Mouse (Mus musculus) limb, embryonic 12.5 days (tissue): ENCODE data around the gene 4833420G17Rik. TPM values are rescaled to one million over a fixed set of nuclear protein-coding genes. Genes with fewer than 3 reads are reported as not detected.

ENCODE experiments used
- ATAC-seq: fragments of 200-750 bp; cut with Nextera tagmentation; 2 replicates; pipeline ENCODE4 v1.8.0; 2017; ENCODE audit warnings: low read depth, moderate TSS enrichment; ENCODE audit not compliant: insufficient number of reproducible peaks, insufficient read depth, low FRiP score, low TSS enrichment
- H3K27ac ChIP-seq: fragments of 300-500 bp; sonication (generic); 2 replicates; pipeline ENCODE4 v1.5.1; 2016; ENCODE audit warnings: mild to moderate bottlenecking, moderate library complexity
- H3K27me3 ChIP-seq: fragments of 300-500 bp; sonication (generic); 2 replicates; pipeline ENCODE4 v1.6.1; 2016; ENCODE audit warnings: mild to moderate bottlenecking, moderate library complexity
- H3K36me3 ChIP-seq: fragments of 300-500 bp; sonication (generic); 2 replicates; pipeline ENCODE4 v1.6.1; 2016; ENCODE audit warnings: mild to moderate bottlenecking, moderate library complexity
- H3K4me1 ChIP-seq: fragments of 300-500 bp; sonication (generic); replicated peaks from 2 replicates; pipeline ENCODE4 v1.6.1; 2016
- H3K4me2 ChIP-seq: fragments of 300-500 bp; sonication (generic); 2 replicates; pipeline ENCODE4 v1.6.1; 2016; ENCODE audit warnings: mild to moderate bottlenecking, moderate library complexity
- H3K4me3 ChIP-seq: fragments of 300-500 bp; sonication (generic); replicated peaks from 2 replicates; pipeline ENCODE4 v1.5.1; 2016; ENCODE audit warnings: mild to moderate bottlenecking
- H3K9ac ChIP-seq: fragments of 300-500 bp; sonication (generic); replicated peaks from 2 replicates; pipeline ENCODE4 v1.6.1; 2016; ENCODE audit warnings: mild to moderate bottlenecking, moderate library complexity
- H3K9me3 ChIP-seq: fragments of 300-500 bp; sonication (generic); 2 replicates; pipeline ENCODE4 v1.6.1; 2016; ENCODE audit warnings: mild to moderate bottlenecking, moderate library complexity
- WGBS: fragments of 180-500 bp; shearing (Covaris S2); methylation state at CpG from one replicate; pipeline ENCODE4 v1.1.7; 2016; 5-methylcytosine and 5-hydroxymethylcytosine counted together
- polyA plus RNA-seq: library from polyadenylated mRNA; unstranded; fragments of >200 nt; fragmentation: Nextera tagmentation; extraction: Ambion mirVana; gene quantifications from 2 replicates; pipeline ENCODE4 v1.2.1, GENCODE M21; 2016

Gene 4833420G17Rik
- 93.8 and 101 TPM in 2 replicates for polyA plus RNA-seq

DNA sequence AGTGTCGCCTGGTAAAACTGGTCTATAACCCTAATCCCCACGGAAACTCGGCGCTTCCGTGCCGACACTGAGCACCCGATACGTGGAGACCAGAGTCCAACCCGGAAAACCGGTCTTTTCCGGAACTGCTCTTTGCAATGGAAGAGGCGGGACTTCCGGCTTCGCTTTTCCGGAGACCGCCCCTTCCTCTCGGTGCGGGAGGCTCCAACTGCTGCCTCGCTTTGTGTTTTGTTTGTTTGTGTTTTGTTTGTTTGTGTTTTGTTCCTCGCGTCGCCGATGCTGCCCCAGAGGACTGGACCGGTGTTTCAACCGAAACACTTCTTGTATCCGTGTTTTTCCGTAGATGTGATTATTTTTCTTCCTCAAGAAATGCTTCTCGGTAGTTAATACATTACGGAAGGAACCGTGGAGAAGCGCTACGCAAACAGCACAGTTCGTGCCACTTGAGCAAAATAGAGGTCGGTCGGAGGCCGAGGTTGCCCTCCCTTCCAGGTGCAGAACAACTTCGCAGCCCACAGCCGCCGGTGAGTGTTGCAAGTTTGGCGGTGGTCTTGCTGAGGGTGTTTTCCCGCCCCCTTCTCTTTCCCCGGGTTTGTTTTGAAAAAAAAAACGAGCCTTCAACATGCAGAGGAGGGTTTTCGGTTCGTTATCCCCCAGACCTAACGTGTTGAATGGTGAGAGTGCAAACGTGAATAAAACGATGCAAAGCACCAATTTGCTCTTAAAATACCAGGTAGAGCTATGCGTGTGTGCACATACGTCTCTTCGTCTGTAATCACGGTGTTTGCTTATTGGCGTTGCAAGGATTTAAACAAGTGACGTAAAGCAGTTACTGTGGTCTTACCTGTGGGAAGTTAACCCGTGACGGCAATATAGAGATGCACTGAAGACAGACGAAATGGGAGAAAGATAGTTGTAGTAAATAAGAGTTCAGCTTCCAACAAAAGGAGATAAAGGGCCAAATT is at the start of gene 4833420G17Rik:
TSS of gene 4833420G17Rik (plus strand) at position 173 of the 965 bp plus-strand sequence.
- Histone ChIP-seq H3K4me1 (peaks cover 14% of the 10 kb centered on the region), H3K27ac (peak within 1 kb of the TSS; percentile 78), H3K4me3 (peak within 1 kb of the TSS; percentile 76), H3K4me2 (peak within 1 kb of the TSS; percentile 67), H3K9me3 (no peaks in the 10 kb centered on the region), H3K9ac (peak within 1 kb of the TSS; percentile 79), H3K27me3 (no peaks in the 10 kb centered on the region), H3K36me3 (peaks cover 43% of the 10 kb centered on the region)
- peak; percentile 87 for ATAC-seq
- 6% methylated on average over 57 of the region's 57 CpGs for WGBS

- peaks cover 4% of the 10 kb centered on the region for H3K4me1 ChIP-seq
- no peaks in the 10 kb centered on the region for H3K27me3 ChIP-seq
- no peaks in the 10 kb centered on the region for H3K36me3 ChIP-seq
- no peak overlapping the region for H3K27ac ChIP-seq
- WGBS: 30% methylated on average over 2 of the region's 2 CpGs
- H3K4me3 ChIP-seq: no peak overlapping the region
- ATAC-seq: no peak
- H3K4me2 ChIP-seq: no peak overlapping the region
- H3K9ac ChIP-seq: no peak overlapping the region
- no peaks in the 10 kb centered on the region for H3K9me3 ChIP-seq
Measured at GRCm38 (mm10) chr13:119413026-119413425, 49.5 kb upstream of the 4833420G17Rik start.

- H3K27ac ChIP-seq: no peak overlapping the region
- no peaks in the 10 kb centered on the region for H3K27me3 ChIP-seq
- H3K36me3 ChIP-seq: no peaks in the 10 kb centered on the region
- H3K4me2 ChIP-seq: no peak overlapping the region
- H3K9me3 ChIP-seq: no peaks in the 10 kb centered on the region
- no peaks in the 10 kb centered on the region for H3K4me1 ChIP-seq
- WGBS: 73% methylated on average over 3 of the region's 3 CpGs
- H3K4me3 ChIP-seq: no peak overlapping the region
- no peak for ATAC-seq
- H3K9ac ChIP-seq: no peak overlapping the region
Measured at GRCm38 (mm10) chr13:119418479-119418878, 44.1 kb upstream of the 4833420G17Rik start.

DNA sequence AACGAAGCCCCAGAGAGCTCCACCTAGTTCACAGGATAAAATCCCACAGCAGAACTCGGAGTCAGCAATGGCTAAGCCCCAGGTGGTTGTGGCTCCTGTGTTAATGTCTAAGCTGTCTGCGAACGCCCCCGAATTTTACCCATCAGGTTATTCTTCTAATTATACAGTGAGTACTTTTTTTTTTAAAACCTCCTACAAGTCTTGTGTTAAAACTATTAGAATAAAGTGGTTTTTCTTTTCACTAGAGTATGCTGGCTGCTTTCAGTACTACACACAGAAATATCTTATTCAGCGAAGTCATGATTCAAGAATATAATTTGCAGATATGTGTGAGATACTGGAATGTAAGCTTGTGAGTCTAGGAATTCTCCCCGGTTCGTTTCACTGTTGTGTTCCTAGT is 32.4 kb upstream of the 4833420G17Rik start:
- H3K9me3 ChIP-seq: no peaks in the 10 kb centered on the region
- peak overlapping the region; percentile 100 for H3K27ac ChIP-seq
- no peaks in the 10 kb centered on the region for H3K27me3 ChIP-seq
- peaks cover 19% of the 10 kb centered on the region; the same call in 1 of the 2 replicates for H3K36me3 ChIP-seq
- ATAC-seq: no peak
- H3K4me2 ChIP-seq: peak overlapping the region; percentile 66
- peaks cover 19% of the 10 kb centered on the region for H3K4me1 ChIP-seq
- H3K9ac ChIP-seq: peak overlapping the region; percentile 100
- 25% methylated on average over 8 of the region's 8 CpGs for WGBS
- peak overlapping the region; percentile 97 for H3K4me3 ChIP-seq

- Histone ChIP-seq H3K4me2 (0 out of 2 replicates have a peak overlapping the region, but pooled peaks have one; percentile 66), H3K9me3 (no peaks in the 10 kb centered on the region), H3K36me3 (peaks cover 31% of the 10 kb centered on the region), H3K27ac (no peak overlapping the region), H3K9ac (no peak overlapping the region), H3K27me3 (no peaks in the 10 kb centered on the region), H3K4me3 (no peak overlapping the region), H3K4me1 (peaks cover 19% of the 10 kb centered on the region)
- ATAC-seq: no peak
- 89% methylated on average over 1 of the region's 1 CpGs for WGBS
Measured at GRCm38 (mm10) chr13:119432041-119432440, 30.5 kb upstream of the 4833420G17Rik start.

DNA sequence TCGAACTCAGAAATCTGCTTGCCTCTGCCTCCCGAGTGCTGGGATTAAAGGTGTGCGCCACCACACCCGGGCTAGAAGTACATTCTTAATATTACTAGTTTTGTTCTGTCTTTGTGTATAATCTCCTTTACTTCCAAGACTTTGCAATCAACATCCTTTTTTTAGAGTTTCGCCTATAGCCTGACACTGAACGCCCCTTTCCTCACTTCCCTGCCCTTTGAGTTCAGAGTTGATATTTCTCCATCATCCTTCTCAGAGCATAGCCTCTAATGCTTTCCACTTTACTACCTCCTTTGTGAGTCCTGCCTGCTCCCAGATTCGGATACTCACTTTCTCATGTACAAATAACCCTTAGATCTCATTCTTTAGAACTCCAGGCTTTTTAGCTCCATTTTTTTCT is 28.2 kb upstream of the 4833420G17Rik start:
- H3K4me1 ChIP-seq: peaks cover 19% of the 10 kb centered on the region
- no peaks in the 10 kb centered on the region for H3K9me3 ChIP-seq
- H3K36me3 ChIP-seq: peaks cover 49% of the 10 kb centered on the region
- no peak overlapping the region for H3K4me3 ChIP-seq
- WGBS: 92% methylated on average over 7 of the region's 7 CpGs
- no peak overlapping the region for H3K9ac ChIP-seq
- H3K27me3 ChIP-seq: no peaks in the 10 kb centered on the region
- ATAC-seq: no peak
- H3K27ac ChIP-seq: no peak overlapping the region
- H3K4me2 ChIP-seq: no peak overlapping the region

- peaks cover 76% of the 10 kb centered on the region for H3K36me3 ChIP-seq
- ATAC-seq: no peak
- WGBS: 92% methylated on average over 1 of the region's 1 CpGs
Measured at GRCm38 (mm10) chr13:119442244-119442643, 20.3 kb upstream of the 4833420G17Rik start.

GRCm38 (mm10) chr13:119453563-119453962 is 9.0 kb upstream of the 4833420G17Rik start:
- no peak for ATAC-seq
- Histone ChIP-seq H3K4me3 (no peak overlapping the region), H3K4me1 (no peaks in the 10 kb centered on the region), H3K36me3 (peaks cover 65% of the 10 kb centered on the region), H3K9me3 (no peaks in the 10 kb centered on the region), H3K27ac (no peak overlapping the region), H3K4me2 (no peak overlapping the region), H3K9ac (no peak overlapping the region), H3K27me3 (no peaks in the 10 kb centered on the region)
- 95% methylated on average over 4 of the region's 4 CpGs for WGBS

More at GRCm38 (mm10) chr13:119442244-119442643, 20.3 kb upstream of the 4833420G17Rik start:
- Histone ChIP-seq H3K4me2 (no peak overlapping the region), H3K9ac (no peak overlapping the region), H3K4me3 (no peak overlapping the region), H3K9me3 (no peaks in the 10 kb centered on the region), H3K4me1 (no peaks in the 10 kb centered on the region), H3K27ac (no peak overlapping the region), H3K27me3 (no peaks in the 10 kb centered on the region)

DNA sequence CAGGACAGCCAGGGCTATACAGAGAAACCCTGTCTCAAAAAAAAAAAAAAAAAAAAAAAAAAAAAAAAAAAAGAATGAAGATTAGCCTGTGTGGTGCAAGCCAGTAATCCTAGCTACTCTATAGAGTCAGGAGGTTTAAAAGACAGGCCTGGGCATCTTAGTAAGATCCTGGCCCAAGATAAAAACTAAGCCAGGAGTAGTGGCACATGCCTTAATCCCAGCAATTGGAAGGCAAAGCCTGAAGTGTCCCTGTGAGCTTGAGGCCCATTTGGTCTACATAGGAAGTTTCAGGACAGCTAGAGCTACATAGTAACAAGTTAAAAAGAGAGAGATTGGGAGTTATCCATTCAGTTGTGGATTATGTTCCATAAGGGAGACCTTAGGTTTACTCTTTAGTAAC is 7.5 kb upstream of the 4833420G17Rik start:
- Histone ChIP-seq H3K36me3 (peaks cover 69% of the 10 kb centered on the region), H3K27ac (no peak overlapping the region), H3K4me2 (no peak overlapping the region), H3K4me3 (no peak overlapping the region), H3K9me3 (no peaks in the 10 kb centered on the region), H3K4me1 (no peaks in the 10 kb centered on the region), H3K27me3 (no peaks in the 10 kb centered on the region), H3K9ac (no peak overlapping the region)
- ATAC-seq: no peak

DNA sequence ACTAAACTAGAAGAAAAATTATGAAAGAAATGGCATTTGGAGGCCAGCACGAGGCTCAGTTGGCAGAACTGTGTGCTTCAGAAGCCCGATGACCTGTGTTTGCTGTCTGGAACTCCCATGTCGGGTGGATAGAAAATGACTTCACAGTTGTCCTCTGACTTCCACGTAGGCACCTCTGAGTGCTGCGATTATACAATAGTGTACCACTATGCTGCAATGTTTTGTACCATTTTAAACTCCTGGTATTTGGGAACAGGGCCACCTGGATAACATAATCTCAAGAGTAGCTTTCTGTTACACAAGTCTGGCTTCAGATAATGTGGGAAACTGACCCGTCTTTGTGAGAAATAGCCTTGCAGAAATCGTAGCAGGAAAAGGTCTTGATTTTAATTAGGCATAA is 6.2 kb upstream of the 4833420G17Rik start:
- Histone ChIP-seq H3K27me3 (no peaks in the 10 kb centered on the region), H3K4me3 (no peak overlapping the region), H3K4me1 (no peaks in the 10 kb centered on the region), H3K4me2 (no peak overlapping the region), H3K9ac (no peak overlapping the region), H3K27ac (no peak overlapping the region), H3K9me3 (no peaks in the 10 kb centered on the region), H3K36me3 (peaks cover 56% of the 10 kb centered on the region)
- 95% methylated on average over 7 of the region's 7 CpGs for WGBS
- ATAC-seq: no peak

DNA sequence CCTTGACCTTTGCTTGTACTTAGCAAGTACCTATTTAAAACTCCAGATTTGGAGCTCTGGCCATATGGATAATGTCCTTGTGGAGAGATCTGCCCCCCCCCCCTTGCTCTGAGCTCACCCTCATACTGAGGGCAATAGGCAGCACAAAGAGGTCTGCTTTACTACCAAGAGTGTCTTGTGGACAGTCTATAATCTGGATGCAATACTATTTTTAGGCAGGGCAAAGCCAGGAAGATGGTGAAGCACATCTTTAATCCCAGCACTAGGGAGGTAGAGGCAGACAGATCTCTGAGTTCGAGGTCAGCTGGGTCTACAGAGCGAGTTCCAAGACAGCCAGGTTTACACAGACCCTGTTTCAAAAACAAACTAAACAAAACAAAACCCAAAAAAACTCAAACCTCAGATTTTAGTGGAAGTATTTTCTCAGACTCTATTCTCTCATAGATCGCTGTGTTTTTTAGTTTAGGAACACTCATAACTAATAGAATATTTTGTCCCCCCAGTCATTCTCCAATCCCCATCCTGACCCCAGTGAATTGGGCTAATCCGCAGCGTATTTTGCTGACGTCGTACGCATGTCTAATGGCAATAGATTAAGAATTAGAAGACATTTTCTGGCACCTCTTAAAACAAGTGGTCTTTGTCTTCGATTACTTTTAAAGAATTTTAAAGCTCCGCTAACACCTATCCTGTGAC is 520 bp upstream of the 4833420G17Rik start:
- Histone ChIP-seq H3K4me2 (peak overlapping the region; percentile 67), H3K27ac (peak overlapping the region; percentile 78), H3K4me3 (peak overlapping the region; percentile 76), H3K4me1 (peaks cover 14% of the 10 kb centered on the region), H3K9me3 (no peaks in the 10 kb centered on the region), H3K9ac (peak overlapping the region; percentile 79), H3K27me3 (no peaks in the 10 kb centered on the region), H3K36me3 (peaks cover 38% of the 10 kb centered on the region)
- 10% methylated on average over 10 of the region's 10 CpGs for WGBS
- ATAC-seq: peak; percentile 21; the same call in 1 of the 2 replicates
